Mouse (Mus musculus): ENCODE results near the gene Cep85l. TPM values are rescaled to one million over a fixed set of nuclear protein-coding genes. Genes with fewer than 3 reads are reported as not detected.

Gene Cep85l
- total RNA-seq (2021) = 10 to 100 TPM; 16.0 to 17.0 TPM
- long read RNA-seq, experiment 1, partial matches to known transcripts = 0 of 3 reads
- long read RNA-seq, experiment 1, other reads (novel, unspliced or antisense) = 3 of 3 reads
- long read RNA-seq, experiment 2, full-length matches to known transcripts = 2 of 3 reads
- long read RNA-seq, experiment 2, partial matches to known transcripts = 0 of 3 reads
- long read RNA-seq, experiment 2, other reads (novel, unspliced or antisense) = 1 of 3 reads

DNA sequence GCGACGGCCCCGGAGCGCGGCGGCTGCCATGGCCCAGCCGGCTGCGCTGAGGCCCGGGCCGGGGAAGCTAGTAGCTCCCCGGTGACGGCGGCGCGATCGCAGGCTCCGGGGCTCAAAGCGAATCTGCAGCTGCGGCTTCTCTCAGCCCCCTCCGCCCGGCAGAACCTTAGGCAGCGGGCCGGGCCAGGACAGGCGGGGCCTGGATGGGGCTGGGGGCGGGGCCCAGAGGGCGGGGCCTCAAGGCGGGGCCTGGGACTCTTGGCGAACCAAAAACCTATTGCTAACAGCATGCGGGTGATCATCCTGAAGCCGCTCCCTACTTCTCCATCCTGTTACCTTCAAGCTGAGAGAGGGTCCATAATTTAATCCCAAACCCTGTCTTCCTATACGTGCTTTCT is at the start of gene Cep85l:
Gene Cep85l, minus strand, starts transcription at position 239 of the 398 bp plus-strand sequence.
- intact Hi-C loops (cut with DNase I) = no loop called here
- DNase-seq (ENCODE audit: low spot score in 2 of 2) = peak; percentile 86 to 87

DNA sequence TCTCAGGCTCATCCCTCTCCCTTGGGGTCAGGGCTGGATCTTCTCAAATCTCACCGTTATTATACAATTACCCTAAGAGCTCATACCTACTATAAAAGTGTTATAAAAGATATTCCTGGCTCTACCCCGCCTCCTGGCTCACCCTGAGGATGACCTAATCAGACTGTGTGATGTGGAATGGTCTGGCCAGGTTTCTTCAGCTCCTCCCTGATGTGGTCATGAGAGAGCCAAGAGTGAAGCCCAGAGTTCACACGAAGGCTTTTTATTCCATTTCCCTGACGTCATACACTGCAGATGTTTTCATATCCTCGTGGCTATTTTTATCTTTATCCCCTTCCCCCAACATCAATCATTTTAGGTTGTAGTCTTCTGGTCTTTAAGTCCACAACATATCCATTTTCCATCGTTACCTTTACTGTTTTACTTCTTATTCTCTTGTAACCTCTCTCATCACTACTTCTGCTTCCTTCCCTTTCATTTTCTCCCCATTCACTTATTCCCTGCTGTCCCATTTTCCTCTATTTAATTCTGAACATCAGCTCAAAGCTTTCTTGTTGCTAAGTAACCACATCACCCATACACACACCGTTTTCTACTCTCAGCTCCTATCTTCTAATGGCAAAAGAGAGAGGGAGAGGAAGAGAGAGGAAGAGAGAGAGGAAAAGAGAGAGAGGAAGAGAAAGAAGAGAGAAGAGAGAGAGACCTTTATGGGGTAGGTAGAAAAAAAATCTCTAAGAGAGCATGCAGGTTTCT is 49.1 kb upstream of the Cep85l start:
- intact Hi-C loops (cut with DNase I) = no loop called here

DNA sequence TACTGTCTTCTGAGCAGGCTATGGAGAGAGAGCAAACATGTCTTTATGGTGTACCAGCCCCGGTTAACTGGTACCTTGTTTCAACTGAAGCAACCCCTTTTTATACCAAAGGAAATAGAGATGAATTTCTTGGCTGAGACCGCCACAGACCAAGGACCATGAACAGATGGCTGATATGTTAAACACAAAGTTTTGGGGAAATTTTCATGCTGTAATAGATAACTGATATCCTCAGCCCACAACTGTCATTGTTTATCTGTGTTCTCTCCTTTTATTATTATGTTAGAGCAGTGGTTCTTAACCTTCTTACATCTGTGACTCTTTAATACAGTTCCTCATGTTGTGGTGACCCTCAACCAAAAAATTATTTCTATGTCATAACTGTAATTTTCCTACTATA is 46.8 kb upstream of the Cep85l start:
- intact Hi-C loops (cut with DNase I) = no loop called here
- DNase-seq (ENCODE audit: low spot score in 2 of 2) = no peak

More for the DNA sequence above, 49.1 kb upstream of the Cep85l start:
- DNase-seq (ENCODE audit: low spot score in 2 of 2) = no peak

DNA sequence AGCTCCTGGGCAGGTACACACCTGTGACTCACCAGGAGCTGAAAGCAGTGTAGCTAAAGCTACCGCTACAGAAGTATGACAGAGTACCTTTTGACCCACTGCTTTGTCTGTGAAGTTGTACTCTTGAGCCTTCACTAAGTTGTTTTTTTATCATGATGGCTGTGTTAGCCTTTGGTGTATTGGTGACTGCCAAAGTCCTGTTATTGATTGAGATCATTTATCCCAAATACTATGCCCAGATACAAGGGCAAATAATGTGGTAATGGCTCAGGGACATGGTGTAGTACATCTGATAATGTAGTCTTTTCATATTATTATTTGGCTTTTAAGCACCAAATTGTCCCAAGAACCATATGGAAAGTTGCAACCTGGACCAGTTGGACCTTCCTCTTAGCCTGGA is 43.3 kb upstream of the Cep85l start:
- DNase-seq (ENCODE audit: low spot score in 2 of 2) = no peak
- intact Hi-C loops (cut with DNase I) = no loop called here

DNA sequence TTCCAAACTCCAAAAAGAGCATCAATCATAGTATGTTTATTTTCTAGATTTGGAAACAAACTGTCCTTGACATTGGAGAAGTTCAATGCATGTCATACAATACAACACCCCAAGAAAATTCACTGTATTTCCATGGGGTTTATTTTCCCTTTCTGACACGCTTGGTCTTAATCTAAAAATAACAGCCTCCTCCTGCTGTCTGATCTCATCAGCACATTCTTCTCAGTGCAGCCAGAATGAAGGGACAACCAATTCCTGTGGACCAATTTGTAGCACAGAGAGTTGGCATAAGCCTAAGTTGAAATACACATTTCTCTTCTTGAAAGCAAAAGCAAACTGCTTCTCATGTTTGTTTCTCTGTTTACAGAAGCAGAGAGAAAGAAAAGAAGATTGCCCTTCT is 42.5 kb upstream of the Cep85l start:
- intact Hi-C loops (cut with DNase I) = no loop called here
- no peak for DNase-seq (ENCODE audit: low spot score in 2 of 2)

DNA sequence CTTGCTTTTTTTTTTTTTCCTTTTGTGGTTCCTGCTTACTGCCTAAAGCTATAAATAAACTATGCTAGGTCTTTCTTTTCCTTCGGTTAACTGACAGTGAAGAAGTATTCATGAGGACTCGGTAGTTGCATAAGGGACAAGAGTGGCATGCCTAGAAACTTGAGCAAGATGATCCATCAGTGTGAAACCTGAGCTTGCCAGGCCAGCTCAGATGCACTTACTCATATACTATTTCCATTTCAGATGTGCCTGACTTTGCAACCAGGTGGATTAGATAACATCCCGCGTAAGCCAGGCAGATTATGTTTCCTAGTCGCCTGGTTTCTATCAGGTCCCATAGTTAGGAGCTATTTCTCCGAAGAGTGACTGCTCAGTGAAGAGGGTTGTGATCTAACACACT is 41.9 kb upstream of the Cep85l start:
- DNase-seq (ENCODE audit: low spot score in 2 of 2) = no peak
- intact Hi-C loops (cut with DNase I) = no loop called here

DNA sequence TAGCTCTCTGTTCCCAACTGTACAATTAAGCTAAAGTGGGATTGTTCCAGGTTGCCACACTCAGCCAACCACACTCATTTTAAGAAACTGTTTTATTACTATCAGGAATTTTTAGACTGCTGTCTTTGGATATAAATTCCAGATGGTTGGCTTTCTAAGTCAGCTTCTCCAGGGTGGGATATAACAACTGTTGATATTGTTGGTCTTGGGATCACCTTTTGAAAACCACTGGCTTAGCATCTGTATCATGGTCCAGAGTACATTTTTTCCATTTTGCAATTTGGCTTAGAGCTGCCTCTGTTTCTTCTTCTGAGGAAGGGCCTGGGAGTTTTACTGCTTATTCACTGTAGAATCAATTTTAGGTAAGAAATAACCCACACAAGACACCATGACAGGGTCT is 40.3 kb upstream of the Cep85l start:
- DNase-seq (ENCODE audit: low spot score in 2 of 2) = no peak
- intact Hi-C loops (cut with DNase I) = no loop called here

DNA sequence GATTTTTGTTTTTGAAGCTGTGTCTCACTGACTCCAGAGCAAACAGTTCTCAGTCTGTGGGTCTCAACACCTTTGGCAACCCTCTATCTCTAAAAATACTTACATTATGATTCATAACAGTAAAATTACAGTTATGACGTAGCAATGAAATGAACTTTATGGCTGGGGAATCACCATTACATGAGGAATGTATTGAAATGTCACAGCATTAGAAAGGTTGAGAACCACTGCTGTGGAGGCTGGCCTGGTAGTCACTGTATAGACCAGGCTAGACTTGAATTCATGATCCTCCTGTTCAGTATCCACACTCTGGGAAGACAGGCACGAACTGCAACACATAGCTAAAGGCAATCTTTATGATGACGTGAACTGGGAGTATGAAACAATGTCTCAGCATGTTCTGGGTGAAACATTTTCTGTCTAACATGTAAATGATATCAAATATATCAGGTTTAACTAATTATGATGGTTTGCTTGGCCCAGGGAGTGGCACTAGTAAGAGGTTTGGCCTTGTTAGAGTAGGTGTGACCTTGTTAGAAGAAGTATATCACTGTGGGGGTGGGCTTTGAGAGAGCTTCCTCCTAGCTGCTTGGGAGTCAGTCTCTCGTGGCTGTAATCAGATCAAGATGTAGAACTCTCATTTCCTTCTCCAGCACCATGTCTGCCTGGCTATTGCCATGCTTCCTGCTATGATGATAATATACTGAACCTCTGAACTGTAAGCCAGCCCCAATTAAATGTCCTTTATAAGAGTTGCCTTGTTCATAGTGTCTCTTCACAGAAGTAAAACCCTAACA is 39.6 kb upstream of the Cep85l start:
- DNase-seq (ENCODE audit: low spot score in 2 of 2) = no peak
- intact Hi-C loops (cut with DNase I) = no loop called here

DNA sequence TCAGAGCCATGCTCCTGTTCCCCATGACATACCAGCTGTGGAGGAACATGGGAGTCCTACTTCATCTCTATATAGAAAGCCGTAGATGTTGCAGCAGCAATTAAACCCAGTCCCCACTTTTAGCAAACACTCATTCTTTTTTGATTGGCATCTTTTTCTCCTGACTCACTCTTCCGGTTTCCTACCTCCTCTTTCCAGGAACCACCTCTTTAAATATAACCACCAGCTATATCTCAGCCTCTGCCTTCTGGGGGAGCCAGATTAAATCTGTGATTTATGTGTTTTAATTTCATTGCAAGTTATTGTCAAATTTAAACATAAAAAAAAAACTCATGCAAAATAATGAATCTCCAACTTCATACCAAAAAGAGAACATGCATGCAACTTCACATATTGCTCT is 37.3 kb upstream of the Cep85l start:
- DNase-seq (ENCODE audit: low spot score in 2 of 2) = no peak
- intact Hi-C loops (cut with DNase I) = no loop called here

DNA sequence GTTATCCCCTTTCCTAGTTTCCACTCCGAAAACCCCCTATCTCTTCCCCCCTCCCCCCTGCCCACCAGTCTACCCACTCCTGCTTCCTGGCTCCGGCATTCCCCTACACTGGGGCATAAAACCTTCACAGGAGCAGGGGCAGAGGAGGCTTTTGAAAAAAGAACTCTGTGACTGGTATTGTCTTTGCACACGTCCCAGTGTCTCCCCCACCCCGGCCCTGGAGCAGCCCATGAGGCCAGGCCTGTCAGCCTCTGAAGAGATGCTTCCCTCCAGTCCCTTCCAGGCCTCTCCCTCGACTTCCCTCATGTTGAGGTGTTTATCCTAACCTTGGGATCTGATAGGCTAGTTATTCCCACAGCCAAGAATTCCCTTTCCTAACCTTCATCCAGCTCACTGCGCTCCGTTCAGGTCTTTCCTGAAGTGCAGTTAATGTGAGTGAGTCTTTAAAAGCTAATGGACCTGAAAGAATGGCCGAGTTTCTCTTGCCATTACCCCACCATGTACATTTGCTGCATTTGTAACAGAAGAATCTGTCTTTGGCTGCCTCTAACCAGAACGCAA is 36.5 kb upstream of the Cep85l start:
- DNase-seq (ENCODE audit: low spot score in 2 of 2) = no peak
- intact Hi-C loops (cut with DNase I) = no loop called here

DNA sequence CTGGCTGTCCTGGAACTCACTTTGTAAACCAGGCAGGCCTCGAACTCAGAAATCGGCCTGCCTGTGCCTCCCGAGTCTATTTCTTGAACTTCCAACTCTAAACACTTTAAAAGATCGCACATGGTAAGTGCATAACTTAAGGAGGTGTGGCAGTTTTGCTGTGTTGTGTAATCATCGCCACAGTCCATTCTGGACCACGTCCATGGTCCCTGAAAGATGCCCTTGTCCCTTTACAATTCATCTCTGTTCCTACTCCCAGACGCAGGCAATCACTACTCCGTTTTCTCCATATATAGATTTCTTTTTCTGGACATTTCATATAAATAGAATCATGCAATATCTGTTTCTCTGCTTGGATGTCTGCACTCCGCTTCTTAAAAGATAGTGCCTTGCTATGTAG is 35.5 kb upstream of the Cep85l start:
- intact Hi-C loops (cut with DNase I) = no loop called here
- no peak for DNase-seq (ENCODE audit: low spot score in 2 of 2)

DNA sequence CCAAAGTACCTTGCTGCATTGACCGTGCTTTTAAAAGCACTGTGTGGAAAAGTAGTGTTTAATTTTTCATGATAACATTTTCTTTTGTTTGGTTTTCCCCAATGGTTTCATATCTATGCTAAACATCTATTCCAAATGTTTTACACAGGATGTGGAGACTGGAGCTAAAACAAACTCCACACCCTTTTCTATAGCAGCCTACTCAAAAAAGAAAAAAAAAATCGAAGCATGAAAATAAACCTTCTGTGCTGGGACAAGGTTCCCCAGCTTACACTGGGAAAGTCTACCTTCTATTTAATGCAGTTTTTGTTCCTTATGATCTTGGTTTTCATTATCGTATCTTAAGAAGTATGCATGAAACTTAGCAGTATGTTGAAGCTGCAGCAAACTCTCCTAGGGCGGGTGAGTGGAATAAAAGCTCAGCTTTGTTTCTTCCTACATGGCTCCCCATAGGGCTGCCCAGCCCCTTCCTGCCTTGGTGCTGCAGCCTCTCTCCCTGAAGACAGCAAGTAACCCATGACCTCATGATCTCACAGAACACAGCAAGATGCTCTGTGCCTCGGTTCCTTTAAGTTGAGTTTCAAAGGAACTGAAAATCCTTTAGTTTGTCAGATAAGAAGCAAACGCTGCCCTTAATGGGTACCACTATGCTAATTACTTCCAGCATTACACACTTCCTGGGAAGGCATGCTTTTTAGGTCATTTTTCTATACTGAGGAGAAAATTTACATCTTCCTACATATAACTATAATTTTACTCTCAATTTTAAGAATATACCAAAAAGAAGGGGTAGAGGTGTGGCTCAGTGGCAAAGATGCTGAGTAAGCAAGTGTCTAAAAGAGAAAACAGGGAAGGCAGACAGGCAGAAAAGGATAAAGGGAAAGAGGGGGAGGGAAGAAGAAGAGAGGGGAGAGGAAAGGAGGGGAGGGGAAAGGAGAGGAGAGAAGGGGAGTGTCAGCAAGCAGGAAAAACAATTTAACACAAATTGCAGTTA is 34.6 kb upstream of the Cep85l start:
- no peak for DNase-seq (ENCODE audit: low spot score in 2 of 2)
- intact Hi-C loops (cut with DNase I) = loop anchor here (5.0 kb wide), 1 partner anchor 57 kb away; no protein-coding TSS in a partner anchor

DNA sequence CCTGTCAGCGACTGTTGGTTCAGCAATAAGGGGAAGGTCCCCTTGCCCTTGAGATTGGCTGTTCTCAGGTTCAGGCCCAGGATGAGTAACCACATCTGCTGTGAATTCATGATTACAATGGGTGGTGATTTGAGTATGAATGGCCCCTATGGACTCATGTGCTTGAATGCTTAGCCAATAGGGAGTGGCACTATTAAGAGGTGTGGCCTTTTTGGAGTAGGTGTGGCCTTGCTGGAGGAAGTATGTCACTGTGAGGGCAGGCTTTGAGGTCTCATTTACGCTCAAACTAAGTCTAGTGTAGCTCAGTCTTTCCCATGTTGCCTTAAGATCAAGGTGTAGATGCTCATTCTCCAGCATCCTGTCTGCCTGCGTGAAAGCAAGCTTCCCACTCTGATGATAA is 33.2 kb upstream of the Cep85l start:
- intact Hi-C loops (cut with DNase I) = loop anchor here (5.0 kb wide), 1 partner anchor 56 kb away; no protein-coding TSS in a partner anchor
- no peak for DNase-seq (ENCODE audit: low spot score in 2 of 2)

DNA sequence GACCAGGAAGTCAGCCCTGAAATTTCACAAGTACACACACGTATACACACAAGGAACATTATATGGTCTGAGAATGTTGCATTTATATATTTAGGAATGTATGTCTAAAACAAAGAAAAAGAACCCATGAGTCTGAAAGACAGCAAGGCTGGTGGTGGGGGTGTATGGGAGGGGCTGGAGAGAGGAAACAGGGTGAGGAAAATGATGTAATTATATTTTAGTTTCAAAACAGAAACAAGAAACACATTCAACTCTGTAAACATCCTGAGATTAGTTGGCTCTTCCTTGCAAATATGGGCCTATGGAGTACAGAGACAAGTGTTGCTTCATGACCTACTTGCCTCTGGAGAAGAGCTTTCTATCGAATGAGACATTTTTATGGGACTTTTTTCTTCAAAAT is 32.4 kb upstream of the Cep85l start:
- intact Hi-C loops (cut with DNase I) = loop anchor here (5.0 kb wide), 1 partner anchor 55 kb away; no protein-coding TSS in a partner anchor
- no peak for DNase-seq (ENCODE audit: low spot score in 2 of 2)

DNA sequence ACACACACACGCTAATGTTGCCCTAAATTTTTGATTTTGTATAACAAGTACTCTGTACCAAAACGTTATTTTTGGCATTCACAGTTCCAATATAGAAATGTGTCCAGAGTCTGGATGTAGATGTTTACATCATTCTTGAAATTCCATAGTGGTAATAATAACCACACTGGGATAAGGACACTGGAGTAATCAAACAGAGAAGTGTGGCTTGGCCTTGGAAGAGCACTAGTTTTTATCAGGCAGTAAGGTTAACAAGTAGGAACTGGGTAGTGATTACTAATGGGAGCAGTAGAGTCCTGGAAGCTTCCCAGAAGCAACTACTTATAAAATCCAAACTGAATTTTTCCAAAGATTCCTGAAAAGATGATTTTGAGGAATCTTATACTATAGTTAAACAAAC is 31.1 kb upstream of the Cep85l start:
- intact Hi-C loops (cut with DNase I) = loop anchor here (5.0 kb wide), 1 partner anchor 54 kb away; no protein-coding TSS in a partner anchor
- no peak for DNase-seq (ENCODE audit: low spot score in 2 of 2)

DNA sequence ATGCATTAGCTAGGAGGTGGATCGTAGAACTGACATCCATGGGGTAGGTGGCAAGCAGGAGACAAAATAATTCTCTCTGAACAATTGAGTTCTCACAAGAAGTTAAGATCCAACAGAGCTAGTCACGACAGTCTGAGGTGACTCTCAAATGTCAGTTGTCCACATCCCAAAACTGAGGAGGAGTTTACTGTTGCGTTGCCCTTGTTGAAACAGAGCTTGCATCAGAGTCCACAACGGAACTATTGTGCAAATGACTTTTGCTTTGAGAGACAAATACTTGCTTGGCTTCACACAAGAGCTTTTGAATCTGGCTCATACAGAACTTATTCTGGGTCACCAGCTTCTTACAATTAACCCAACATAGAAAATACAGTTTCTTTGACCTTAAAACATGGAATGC is 27.7 kb upstream of the Cep85l start:
- DNase-seq (ENCODE audit: low spot score in 2 of 2) = no peak
- intact Hi-C loops (cut with DNase I) = no loop called here

DNA sequence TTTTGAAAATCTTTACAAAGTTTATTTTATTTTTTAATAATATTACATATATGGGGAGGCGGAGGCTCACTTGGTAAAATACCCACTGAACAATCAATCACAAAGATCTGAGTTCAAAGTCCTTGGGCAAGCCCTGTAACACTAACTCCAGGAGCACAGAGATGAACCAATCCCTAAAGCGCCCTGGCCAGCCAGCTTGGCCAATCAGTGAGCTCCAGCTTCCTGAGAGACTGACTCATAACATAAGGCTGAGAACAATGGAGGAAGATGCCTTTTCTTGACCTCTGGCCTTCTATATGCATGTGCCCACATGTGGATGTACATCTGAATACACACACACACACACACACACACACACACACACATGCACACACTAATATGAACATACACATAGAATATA is 27.1 kb upstream of the Cep85l start:
- intact Hi-C loops (cut with DNase I) = no loop called here

DNA sequence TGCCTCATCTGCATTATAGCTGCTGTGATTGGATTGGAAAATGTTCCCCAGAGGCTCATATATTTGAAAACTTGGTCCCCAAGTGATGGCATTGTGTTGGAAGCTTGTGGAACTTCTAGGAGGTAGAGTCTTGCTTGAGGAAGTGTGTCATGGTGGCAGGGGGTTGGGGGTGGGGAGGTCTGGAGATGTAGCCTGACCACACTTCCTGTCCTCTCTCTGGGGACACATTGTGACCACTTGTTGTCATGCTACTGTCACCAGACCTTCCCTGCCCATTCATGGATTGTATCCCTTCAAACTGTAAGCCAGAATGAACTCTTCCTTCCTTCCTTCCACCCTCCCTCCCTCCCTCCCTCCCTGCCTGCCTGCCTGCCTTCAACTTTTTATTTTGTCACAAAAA is 22.5 kb upstream of the Cep85l start:
- intact Hi-C loops (cut with DNase I) = no loop called here
- no peak for DNase-seq (ENCODE audit: low spot score in 2 of 2)

More for the DNA sequence above, 27.1 kb upstream of the Cep85l start:
- no peak for DNase-seq (ENCODE audit: low spot score in 2 of 2)

DNA sequence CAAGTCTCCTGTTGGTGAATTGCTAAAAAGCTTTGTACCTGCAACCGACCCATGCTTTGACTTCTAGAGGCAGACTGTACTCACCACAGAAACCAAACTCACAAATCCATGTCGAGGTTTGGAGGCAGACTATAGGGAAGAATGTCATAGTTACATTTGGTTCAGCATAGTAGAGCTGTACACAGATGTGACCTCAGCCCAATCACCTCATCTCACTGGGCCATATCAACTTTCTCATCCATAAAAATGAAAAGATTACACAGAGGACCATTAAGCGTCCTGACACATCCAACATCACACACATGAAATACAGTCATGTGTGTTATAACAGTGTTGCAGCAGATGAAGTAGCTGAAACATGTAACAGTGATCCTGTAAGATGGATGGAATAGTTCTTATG is 19.3 kb upstream of the Cep85l start:
- DNase-seq (ENCODE audit: low spot score in 2 of 2) = no peak
- intact Hi-C loops (cut with DNase I) = no loop called here

Data from left cerebral cortex, postnatal 14 days (tissue).